Mouse (Mus musculus): ENCODE results near the gene Ankrd35. TPM values are rescaled to one million over a fixed set of nuclear protein-coding genes. Genes with fewer than 3 reads are reported as not detected.

The Ankrd35 gene
- 0.86 and 1.1 TPM in 2 replicates for polyA plus RNA-seq (2015; fragmentation: Nextera tagmentation; extraction: Ambion mirVana)

- Histone ChIP-seq H3K4me3 (replicated peaks) (peak within 1 kb of the TSS; percentile 44), H3K4me1 (peaks cover 29% of the 10 kb centered on the region), H3K9ac (peak within 1 kb of the TSS; percentile 29), H3K27ac (0 out of 2 replicates have a peak within 1 kb of the TSS, but pooled peaks have one; percentile 13), H3K27me3 (0 out of 2 replicates have a peak, but pooled peaks cover 9% of the 10 kb centered on the region), H3K4me2 (peak within 1 kb of the TSS; percentile 73), H3K9me3 (replicated peaks) (no peaks in the 10 kb centered on the region), H3K36me3 (no peaks in the 10 kb centered on the region)
- ATAC-seq (replicated peaks; ENCODE audit: low FRiP score) = peak; percentile 94
- WGBS = 4% methylated on average over 35 of the region's 35 CpGs
Measured at GRCm38 (mm10) chr3:96669727-96670468, at the start of gene Ankrd35. Gene Ankrd35 (plus strand): TSS chr3:96670131.

GRCm38 (mm10) chr3:96623201-96623600 lies 46.7 kb upstream of the Ankrd35 start:
- WGBS = 94% methylated on average over 4 of the region's 4 CpGs
- Histone ChIP-seq H3K4me1 (no peaks in the 10 kb centered on the region), H3K27me3 (no peaks in the 10 kb centered on the region)

GRCm38 (mm10) chr3:96629729-96630600 lies 40.0 kb upstream of the Ankrd35 start, which contains the start of gene Rbm8a:
Gene Rbm8a (plus strand): TSS chr3:96629933.
- peaks cover 30% of the 10 kb centered on the region for H3K4me1 ChIP-seq
- peak within 1 kb of the TSS; percentile 74 for H3K4me3 ChIP-seq (replicated peaks)
- peak within 1 kb of the TSS; percentile 86 for H3K27ac ChIP-seq
- H3K36me3 ChIP-seq = peaks cover 47% of the 10 kb centered on the region
- H3K27me3 ChIP-seq = no peaks in the 10 kb centered on the region
- ATAC-seq (replicated peaks; ENCODE audit: low FRiP score) = peak; percentile 96
- peak within 1 kb of the TSS; percentile 79 for H3K9ac ChIP-seq
- peak within 1 kb of the TSS; percentile 83 for H3K4me2 ChIP-seq
- under 1% methylated on average over 48 of the region's 48 CpGs for WGBS
- H3K9me3 ChIP-seq (replicated peaks) = no peaks in the 10 kb centered on the region

More at GRCm38 (mm10) chr3:96623201-96623600, 46.7 kb upstream of the Ankrd35 start:
- ATAC-seq (replicated peaks; ENCODE audit: low FRiP score) = no peak
- Histone ChIP-seq H3K9ac (no peak overlapping the region), H3K36me3 (peaks cover 65% of the 10 kb centered on the region), H3K9me3 (replicated peaks) (no peaks in the 10 kb centered on the region), H3K27ac (no peak overlapping the region), H3K4me2 (no peak overlapping the region), H3K4me3 (replicated peaks) (no peak overlapping the region)

- H3K4me3 ChIP-seq (replicated peaks) = no peak overlapping the region
- H3K27me3 ChIP-seq = no peaks in the 10 kb centered on the region
- H3K36me3 ChIP-seq = peaks cover 34% of the 10 kb centered on the region
- ATAC-seq (replicated peaks; ENCODE audit: low FRiP score) = no peak
- no peak overlapping the region for H3K9ac ChIP-seq
- no peaks in the 10 kb centered on the region for H3K9me3 ChIP-seq (replicated peaks)
- no peak overlapping the region for H3K27ac ChIP-seq
- peaks cover 43% of the 10 kb centered on the region for H3K4me1 ChIP-seq
- no peak overlapping the region for H3K4me2 ChIP-seq
Measured at GRCm38 (mm10) chr3:96632058-96632457, 37.9 kb upstream of the Ankrd35 start.

- no peak overlapping the region for H3K27ac ChIP-seq
- H3K4me2 ChIP-seq = no peak overlapping the region
- no peak overlapping the region; the same call in 1 of the 2 replicates for H3K9ac ChIP-seq
- no peaks in the 10 kb centered on the region for H3K27me3 ChIP-seq
- H3K9me3 ChIP-seq (replicated peaks) = no peaks in the 10 kb centered on the region
- no peak for ATAC-seq (replicated peaks; ENCODE audit: low FRiP score)
- WGBS = 69% methylated on average over 1 of the region's 1 CpGs
- peaks cover 37% of the 10 kb centered on the region for H3K4me1 ChIP-seq
- H3K36me3 ChIP-seq = peaks cover 48% of the 10 kb centered on the region
- H3K4me3 ChIP-seq (replicated peaks) = no peak overlapping the region
Measured at GRCm38 (mm10) chr3:96634015-96634414, 35.9 kb upstream of the Ankrd35 start.

GRCm38 (mm10) chr3:96634928-96635879 lies 34.7 kb upstream of the Ankrd35 start, which contains the start of the genes Pex11b and Gm42957:
Gene Pex11b (plus strand): TSS chr3:96635376.
Gene Gm42957 (plus strand): TSS chr3:96635474.
- ATAC-seq (replicated peaks; ENCODE audit: low FRiP score) = peak; percentile 94
- 2% methylated on average over 60 of the region's 60 CpGs for WGBS
- H3K9ac ChIP-seq = peak within 1 kb of the TSS; percentile 91
- peak within 1 kb of the TSS; percentile 93 for H3K4me3 ChIP-seq (replicated peaks)
- H3K4me2 ChIP-seq = peak within 1 kb of the TSS; percentile 81
- peaks cover 34% of the 10 kb centered on the region for H3K4me1 ChIP-seq
- peak within 1 kb of the TSS; percentile 95 for H3K27ac ChIP-seq
- H3K9me3 ChIP-seq (replicated peaks) = no peaks in the 10 kb centered on the region
- peaks cover 60% of the 10 kb centered on the region for H3K36me3 ChIP-seq
- no peaks in the 10 kb centered on the region for H3K27me3 ChIP-seq

GRCm38 (mm10) chr3:96635906-96636305 lies 34.0 kb upstream of the Ankrd35 start:
- peaks cover 63% of the 10 kb centered on the region for H3K36me3 ChIP-seq

GRCm38 (mm10) chr3:96636448-96636847 lies 33.5 kb upstream of the Ankrd35 start:
- Histone ChIP-seq H3K36me3 (peaks cover 60% of the 10 kb centered on the region), H3K9ac (peak overlapping the region; percentile 91), H3K27me3 (no peaks in the 10 kb centered on the region), H3K4me1 (peaks cover 23% of the 10 kb centered on the region), H3K27ac (peak overlapping the region; percentile 95; the same call in 1 of the 2 replicates), H3K4me2 (peak overlapping the region; percentile 81), H3K4me3 (replicated peaks) (peak overlapping the region; percentile 93), H3K9me3 (replicated peaks) (no peaks in the 10 kb centered on the region)
- 76% methylated on average over 11 of the region's 11 CpGs for WGBS
- no peak for ATAC-seq (replicated peaks; ENCODE audit: low FRiP score)

More at GRCm38 (mm10) chr3:96635906-96636305, 34.0 kb upstream of the Ankrd35 start:
- peaks cover 28% of the 10 kb centered on the region for H3K4me1 ChIP-seq
- H3K9me3 ChIP-seq (replicated peaks) = no peaks in the 10 kb centered on the region
- peak overlapping the region; percentile 93 for H3K4me3 ChIP-seq (replicated peaks)
- peak overlapping the region; percentile 91 for H3K9ac ChIP-seq
- H3K4me2 ChIP-seq = peak overlapping the region; percentile 81
- no peak for ATAC-seq (replicated peaks; ENCODE audit: low FRiP score)
- WGBS = 11% methylated on average over 15 of the region's 15 CpGs
- H3K27ac ChIP-seq = peak overlapping the region; percentile 95
- H3K27me3 ChIP-seq = no peaks in the 10 kb centered on the region

- Histone ChIP-seq H3K4me3 (replicated peaks) (no peak overlapping the region), H3K4me2 (no peak overlapping the region), H3K9me3 (replicated peaks) (no peaks in the 10 kb centered on the region), H3K27ac (no peak overlapping the region), H3K27me3 (no peaks in the 10 kb centered on the region), H3K4me1 (peaks cover 20% of the 10 kb centered on the region), H3K9ac (no peak overlapping the region), H3K36me3 (peaks cover 58% of the 10 kb centered on the region)
- no peak for ATAC-seq (replicated peaks; ENCODE audit: low FRiP score)
- 76% methylated on average over 1 of the region's 1 CpGs for WGBS
Measured at GRCm38 (mm10) chr3:96639219-96639618, 30.7 kb upstream of the Ankrd35 start.

- no peak within 1 kb of the TSS for H3K27ac ChIP-seq
- no peaks in the 10 kb centered on the region for H3K27me3 ChIP-seq
- peaks cover 40% of the 10 kb centered on the region for H3K36me3 ChIP-seq
- no peaks in the 10 kb centered on the region for H3K9me3 ChIP-seq (replicated peaks)
- no peak within 1 kb of the TSS for H3K9ac ChIP-seq
- H3K4me2 ChIP-seq = no peak within 1 kb of the TSS
- no peak within 1 kb of the TSS for H3K4me3 ChIP-seq (replicated peaks)
- no peaks in the 10 kb centered on the region; the same call in 1 of the 2 replicates for H3K4me1 ChIP-seq
- peak; percentile 66; the same call in 1 of the 2 replicates for ATAC-seq (replicated peaks; ENCODE audit: low FRiP score)
- 64% methylated on average over 7 of the region's 7 CpGs for WGBS
Measured at GRCm38 (mm10) chr3:96645018-96645649, 24.8 kb upstream of the Ankrd35 start, which contains the start of gene Itga10. Gene Itga10 (plus strand): TSS chr3:96645584.

Measured in kidney, embryonic 15.5 days (tissue).